Mouse (Mus musculus): ENCODE measurements at regions not wholly inside any gene's neighbourhood (a gene's known extent, or its start where the extent isn't known, plus 50 kb on each side); places are given as distances from the start of the nearest gene placed in this dataset.

GRCm38 (mm10) chr10:17592387-17592786 lies 130.6 kb upstream of the Cited2 start:
- TF ChIP-seq EP300 (IDR thresholded peaks at IDR 0.05; ENCODE audit: low read depth) (no peak), CTCF (IDR thresholded peaks at IDR 0.05; ENCODE audit: low read depth) (no peak)

All from liver, postnatal 0 days (tissue).